Mouse (Mus musculus) urinary bladder, adult 18-20 months (tissue): ENCODE data around the gene Efna2.
"Not testable (repeated sequence)": the region's sequence is repeated elsewhere in the genome, so short reads cannot be mapped to it uniquely, and the experiment has no call there.

Experiments
- DNase-seq, 2 experiments: peaks; one replicate each; pipeline ENCODE4 v3.0.0; 2022; ENCODE audit warnings: low spot score in 2 of 2, mixed read lengths in 2 of 2

Gene Efna2

GRCm38 (mm10) chr10:80154384-80154783 is 24.9 kb upstream of the Efna2 start:
- no peak for DNase-seq

- no peak for DNase-seq
These were observed 24.0 kb upstream of the Efna2 start for GRCm38 (mm10) chr10:80155277-80155676.

- DNase-seq = no peak
These were observed 23.1 kb upstream of the Efna2 start for GRCm38 (mm10) chr10:80156002-80156751.

GRCm38 (mm10) chr10:80156752-80157053 is 22.6 kb upstream of the Efna2 start:
- no peak for DNase-seq

GRCm38 (mm10) chr10:80157141-80157929 is 21.9 kb upstream of the Efna2 start:
- no peak for DNase-seq

- DNase-seq = peak in 1 of 2 experiments; percentile 57
These were observed 20.8 kb upstream of the Efna2 start for GRCm38 (mm10) chr10:80158307-80158986.

- no peak for DNase-seq
These were observed 20.2 kb upstream of the Efna2 start for GRCm38 (mm10) chr10:80159021-80159560.

GRCm38 (mm10) chr10:80159561-80160454 is 19.5 kb upstream of the Efna2 start:
- DNase-seq = peak; percentile 97 to 99

GRCm38 (mm10) chr10:80160455-80161371 is 18.6 kb upstream of the Efna2 start:
- DNase-seq = peak; percentile 80 to 88

- DNase-seq = no peak
These were observed 17.6 kb upstream of the Efna2 start for GRCm38 (mm10) chr10:80161522-80162242.

- no peak for DNase-seq
These were observed 17.1 kb upstream of the Efna2 start for GRCm38 (mm10) chr10:80162243-80162608.

GRCm38 (mm10) chr10:80162716-80163299 is 16.5 kb upstream of the Efna2 start:
- no peak for DNase-seq

GRCm38 (mm10) chr10:80163721-80164120 is 15.6 kb upstream of the Efna2 start:
- peak; percentile 42 to 80 for DNase-seq

GRCm38 (mm10) chr10:80164161-80164997 is 14.9 kb upstream of the Efna2 start:
- no peak for DNase-seq

- DNase-seq = peak; percentile 94 to 95
These were observed 14.3 kb upstream of the Efna2 start for GRCm38 (mm10) chr10:80164998-80165344.

- DNase-seq = no peak
These were observed 13.7 kb upstream of the Efna2 start, which contains the start of gene Cirbp for GRCm38 (mm10) chr10:80165392-80166128. Gene Cirbp, plus strand, starts transcription at chr10:80165985.

- not testable (repeated sequence) for DNase-seq
These were observed 13.1 kb upstream of the Efna2 start for GRCm38 (mm10) chr10:80166136-80166535.
